Mouse (Mus musculus): ENCODE results near the gene Pde4d.

Pde4d gene

GRCm38 (mm10) chr13:109490853-109491252 is 1041.1 kb downstream of the Pde4d start:
- no peak for DNase-seq (ENCODE audit: low spot score in 2 of 2)

- DNase-seq (ENCODE audit: low spot score in 2 of 2), result no peak
Measured at GRCm38 (mm10) chr13:109491829-109492228, 1042.1 kb downstream of the Pde4d start.

GRCm38 (mm10) chr13:109500336-109500735 is 1050.6 kb downstream of the Pde4d start:
- no peak for DNase-seq (ENCODE audit: low spot score in 2 of 2)

- DNase-seq (ENCODE audit: low spot score in 2 of 2), result no peak
Measured at GRCm38 (mm10) chr13:109502796-109503195, 1053.0 kb downstream of the Pde4d start.

GRCm38 (mm10) chr13:109506754-109507153 is 1057.0 kb downstream of the Pde4d start:
- no peak for DNase-seq (ENCODE audit: low spot score in 2 of 2)

GRCm38 (mm10) chr13:109508472-109508871 is 1058.7 kb downstream of the Pde4d start:
- DNase-seq (ENCODE audit: low spot score in 2 of 2), result no peak

GRCm38 (mm10) chr13:109518194-109518593 is 1068.4 kb downstream of the Pde4d start:
- DNase-seq (ENCODE audit: low spot score in 2 of 2), result no peak

- no peak for DNase-seq (ENCODE audit: low spot score in 2 of 2)
Measured at GRCm38 (mm10) chr13:109519485-109519884, 1069.7 kb downstream of the Pde4d start.

- no peak for DNase-seq (ENCODE audit: low spot score in 2 of 2)
Measured at GRCm38 (mm10) chr13:109519966-109520646, 1070.4 kb downstream of the Pde4d start.

GRCm38 (mm10) chr13:109533838-109534523 is 1084.2 kb downstream of the Pde4d start:
- no peak for DNase-seq (ENCODE audit: low spot score in 2 of 2)

GRCm38 (mm10) chr13:109534709-109535284 is 1085.0 kb downstream of the Pde4d start:
- DNase-seq (ENCODE audit: low spot score in 2 of 2), result no peak

- no peak for DNase-seq (ENCODE audit: low spot score in 2 of 2)
Measured at GRCm38 (mm10) chr13:109536636-109537035, 1086.9 kb downstream of the Pde4d start.

GRCm38 (mm10) chr13:109539371-109539770 is 1089.6 kb downstream of the Pde4d start:
- no peak for DNase-seq (ENCODE audit: low spot score in 2 of 2)

GRCm38 (mm10) chr13:109544646-109545045 is 1094.9 kb downstream of the Pde4d start:
- no peak for DNase-seq (ENCODE audit: low spot score in 2 of 2)

- DNase-seq (ENCODE audit: low spot score in 2 of 2), result no peak
Measured at GRCm38 (mm10) chr13:109546337-109546736, 1096.6 kb downstream of the Pde4d start.

- no peak for DNase-seq (ENCODE audit: low spot score in 2 of 2)
Measured at GRCm38 (mm10) chr13:109547006-109547587, 1097.3 kb downstream of the Pde4d start.

- peak; percentile 29 to 54 for DNase-seq (ENCODE audit: low spot score in 2 of 2)
Measured at GRCm38 (mm10) chr13:109547700-109548099, 1098.0 kb downstream of the Pde4d start.

- DNase-seq (ENCODE audit: low spot score in 2 of 2), result no peak
Measured at GRCm38 (mm10) chr13:109548263-109548662, 1098.5 kb downstream of the Pde4d start.

- no peak for DNase-seq (ENCODE audit: low spot score in 2 of 2)
Measured at GRCm38 (mm10) chr13:109548771-109549555, 1099.2 kb downstream of the Pde4d start.

GRCm38 (mm10) chr13:109551836-109552235 is 1102.1 kb downstream of the Pde4d start:
- DNase-seq (ENCODE audit: low spot score in 2 of 2), result no peak

GRCm38 (mm10) chr13:109555513-109555912 is 1105.8 kb downstream of the Pde4d start:
- DNase-seq (ENCODE audit: low spot score in 2 of 2), result no peak

GRCm38 (mm10) chr13:109556853-109557252 is 1107.1 kb downstream of the Pde4d start:
- no peak for DNase-seq (ENCODE audit: low spot score in 2 of 2)
